Mouse (Mus musculus): ENCODE data around the gene Gpsm1. TPM values are rescaled to one million over a fixed set of nuclear protein-coding genes. Genes with fewer than 3 reads are reported as not detected.

Gpsm1 gene
- total RNA-seq, 2 experiments from 2014 or later: 1.6 to 2.3 TPM

DNA sequence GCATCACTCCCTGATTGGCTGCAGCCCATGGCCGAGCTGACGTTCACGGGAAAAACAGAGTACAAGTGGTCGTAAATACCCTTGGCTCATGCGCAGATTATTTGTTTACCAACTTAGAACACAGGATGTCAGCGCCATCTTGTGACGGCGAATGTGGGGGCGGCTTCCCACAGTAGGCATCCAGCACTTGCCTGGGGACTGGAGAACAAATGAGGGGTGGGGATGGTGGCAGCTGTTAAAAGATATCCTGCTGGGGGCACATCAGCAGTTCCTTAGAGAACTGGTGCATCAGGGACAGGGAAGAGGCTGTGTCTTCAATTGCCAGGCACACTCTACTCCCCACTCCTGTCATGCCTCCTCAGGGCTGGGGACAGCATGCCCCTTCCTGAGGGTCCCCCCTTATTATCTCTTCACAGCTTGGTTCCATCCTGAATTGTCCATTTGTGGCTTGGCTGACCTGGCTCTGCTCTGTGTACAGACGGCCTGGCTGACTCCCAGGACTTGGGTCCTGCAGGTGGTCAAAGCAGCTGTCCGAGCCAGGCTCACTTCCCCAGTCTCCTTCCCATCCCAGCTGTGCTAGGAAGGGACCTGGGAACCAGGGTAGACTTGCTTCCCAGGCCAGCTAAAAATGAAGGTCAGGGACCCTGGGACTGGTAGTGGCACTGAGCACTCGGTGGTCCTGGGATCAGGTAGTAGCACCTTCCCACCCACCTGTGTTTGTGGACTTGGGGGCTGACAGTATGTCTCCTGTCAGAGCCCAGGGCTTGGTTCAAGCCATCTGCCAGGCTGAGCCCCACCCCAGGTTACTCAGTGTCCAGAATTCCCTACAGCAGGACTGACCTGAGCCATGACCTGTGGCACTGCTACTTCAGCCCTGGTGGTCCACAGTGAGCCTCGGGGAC lies 23.2 kb downstream of the Gpsm1 start:
- DNase-seq (ENCODE audit: low spot score): no peak

DNA sequence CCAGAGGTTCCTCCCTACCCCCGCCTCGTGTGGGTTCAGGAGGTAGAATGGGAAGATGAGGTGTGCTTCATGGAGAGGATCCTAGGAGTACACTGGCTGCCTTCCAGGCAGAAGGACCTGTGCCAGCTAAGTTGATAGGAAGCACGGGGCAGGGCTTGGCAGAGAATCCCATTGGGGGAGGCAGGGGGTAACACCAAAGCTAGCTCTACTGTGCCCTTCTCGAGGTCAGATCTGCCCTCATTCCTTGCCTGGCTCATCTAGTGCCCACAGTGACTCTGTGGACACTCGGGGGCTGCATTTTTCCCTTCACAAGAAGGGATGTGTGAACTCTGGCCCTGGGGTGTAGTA lies 23.9 kb downstream of the Gpsm1 start:
- no peak for DNase-seq (ENCODE audit: low spot score)

DNA sequence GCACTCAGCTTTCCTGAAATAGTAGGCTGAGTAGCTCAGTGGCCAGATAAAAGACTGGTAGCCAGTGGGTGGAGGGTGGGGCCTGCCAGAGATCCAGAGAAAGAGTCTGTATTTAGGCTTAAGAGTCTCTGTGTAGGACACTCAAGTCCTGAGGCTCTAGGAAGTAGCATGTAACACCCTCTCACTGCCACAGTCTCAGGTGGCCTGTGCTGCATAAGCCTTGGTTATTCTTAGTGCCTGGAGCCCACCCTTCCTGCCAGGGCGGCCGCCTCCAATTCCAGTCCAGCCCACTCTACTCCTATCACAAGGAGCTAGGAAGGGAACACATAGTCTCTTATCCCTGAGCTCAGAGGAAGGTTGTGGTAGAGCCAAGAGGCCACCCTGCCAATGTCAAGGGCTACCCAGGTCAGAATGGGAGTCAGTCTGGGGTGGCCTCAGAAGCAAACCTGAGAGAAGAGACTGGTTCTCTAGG lies 26.2 kb downstream of the Gpsm1 start:
- no peak for DNase-seq (ENCODE audit: low spot score)

DNA sequence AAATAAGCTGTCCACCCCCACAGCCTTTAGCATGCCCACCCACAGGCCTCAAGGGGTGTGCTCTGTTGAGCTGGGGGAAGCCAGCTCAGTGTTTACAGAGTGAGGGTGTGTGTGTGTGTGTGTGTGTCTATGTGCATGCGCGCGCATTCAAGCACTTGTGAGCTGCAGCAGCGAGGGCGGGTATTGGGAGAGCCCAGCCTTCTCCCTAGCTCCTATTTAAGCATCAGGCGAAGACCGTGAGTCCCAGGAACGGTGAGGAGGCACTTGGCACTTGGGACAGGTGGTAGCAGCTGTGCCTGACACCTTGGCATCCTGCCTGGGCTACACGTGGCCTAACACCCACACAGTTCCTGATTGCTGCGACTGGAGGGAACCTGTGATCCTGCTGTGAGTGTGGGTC lies 26.7 kb downstream of the Gpsm1 start:
- peak; percentile 54 for DNase-seq (ENCODE audit: low spot score)

DNA sequence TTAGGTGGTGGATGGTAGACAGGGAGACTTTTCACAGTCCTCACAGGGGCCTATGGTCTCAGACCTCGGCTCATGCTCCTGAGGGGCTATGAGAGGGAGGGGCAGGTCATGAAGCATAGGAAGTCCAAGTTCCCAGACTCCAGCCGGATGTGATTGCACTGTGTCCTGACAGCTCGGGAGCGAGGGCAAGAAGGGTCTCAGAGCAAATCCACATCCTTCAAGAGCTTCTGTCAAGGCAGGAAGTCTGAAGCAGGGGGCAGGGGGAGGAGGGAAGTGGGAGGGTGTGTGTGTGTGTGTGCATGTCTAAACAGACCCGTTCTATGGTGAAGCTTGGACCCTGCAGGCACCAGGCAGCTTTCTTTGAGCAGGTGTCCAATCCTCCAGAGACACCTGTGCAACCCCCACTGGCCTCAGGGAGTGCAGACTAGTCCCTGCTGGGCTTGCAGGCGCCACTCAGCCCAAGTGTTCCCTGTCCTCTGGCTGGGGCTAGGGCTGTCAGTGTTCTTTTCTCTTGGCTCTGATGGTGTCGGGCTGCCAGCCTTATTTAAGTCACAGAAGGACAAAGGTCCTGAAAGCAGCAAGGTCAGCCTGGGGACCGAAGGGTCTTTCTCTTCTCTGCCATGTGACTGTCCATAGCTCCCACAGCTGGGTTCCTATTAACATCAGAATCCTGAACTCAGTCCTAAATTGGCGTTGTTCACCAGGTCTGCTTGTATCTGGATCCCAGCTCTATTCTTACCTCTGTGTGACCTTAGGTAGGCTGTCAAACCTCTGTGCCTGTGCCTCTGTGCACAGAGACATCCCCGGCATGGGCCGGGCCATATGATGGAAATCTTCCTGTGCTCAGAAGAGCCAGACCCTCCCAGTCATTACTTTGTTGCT lies 27.5 kb downstream of the Gpsm1 start:
- DNase-seq (ENCODE audit: low spot score): no peak

DNA sequence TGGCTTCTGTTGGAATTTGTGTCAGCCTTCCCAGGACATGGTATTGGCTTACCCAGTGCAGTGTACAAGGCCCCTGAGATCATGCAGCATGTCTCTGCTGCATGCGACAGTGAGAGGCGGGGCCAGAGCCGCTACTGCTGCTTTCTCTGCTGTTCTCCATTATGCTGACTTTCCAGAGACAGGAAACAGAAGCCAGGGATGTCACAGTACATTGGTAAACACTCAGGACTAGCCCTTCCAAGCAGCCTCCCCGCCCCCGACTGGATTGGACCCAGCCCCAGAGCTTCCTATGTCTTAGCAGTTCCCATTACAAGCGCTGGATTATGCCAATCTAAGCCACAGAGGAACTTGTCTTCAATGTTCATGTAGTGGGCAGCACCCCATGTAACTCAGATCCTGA lies 32.9 kb downstream of the Gpsm1 start:
- DNase-seq (ENCODE audit: low spot score): no peak

DNA sequence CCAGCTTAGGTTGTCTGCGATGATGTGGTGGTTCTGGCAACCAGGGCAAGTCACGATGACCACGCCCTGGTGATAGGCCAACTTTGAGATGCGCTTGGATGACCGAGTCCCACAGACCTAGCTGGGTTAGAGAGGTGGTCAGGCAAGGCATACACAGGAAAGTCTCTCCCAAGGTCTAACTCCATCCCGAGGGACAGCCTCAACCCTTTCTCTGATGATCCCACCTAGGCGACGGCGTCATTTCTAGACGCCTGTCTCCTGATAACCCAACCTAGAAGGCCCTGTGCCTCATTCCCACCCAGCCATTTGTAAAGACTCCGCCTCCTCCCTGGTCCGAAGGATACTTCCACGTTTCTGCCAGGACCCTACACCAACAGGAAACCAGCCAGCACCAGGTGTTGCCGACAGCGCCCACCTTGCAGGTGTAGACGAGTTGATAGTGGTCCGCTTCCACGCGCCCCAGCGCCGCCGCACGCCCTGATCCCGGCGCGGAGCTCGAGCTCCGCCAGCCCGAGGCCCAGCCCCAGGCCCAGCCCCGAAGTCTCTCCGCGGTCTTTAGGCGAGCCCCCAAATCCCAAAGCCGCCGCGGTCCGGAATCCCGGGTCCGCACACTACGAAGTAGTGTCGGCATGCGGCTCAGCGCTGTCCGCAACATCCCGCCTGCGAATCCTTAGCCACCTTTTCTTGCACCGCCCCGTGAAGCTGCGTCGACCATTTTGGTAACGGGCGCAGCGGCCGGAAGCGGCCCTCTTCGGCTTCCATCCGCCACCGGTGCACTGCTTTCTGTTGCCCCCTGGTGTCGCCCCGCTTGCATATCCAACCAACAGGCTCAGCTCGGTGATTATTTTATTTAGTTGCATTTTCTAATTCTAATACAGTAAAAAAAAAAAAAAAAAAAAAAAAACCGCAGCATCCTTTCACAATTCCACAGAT lies 36.3 kb downstream of the Gpsm1 start, which contains the start of gene Dnlz:
Gene Dnlz (minus strand): TSS at position 753 of the 933 bp plus-strand sequence.
- DNase-seq (ENCODE audit: low spot score): peak; percentile 94

DNA sequence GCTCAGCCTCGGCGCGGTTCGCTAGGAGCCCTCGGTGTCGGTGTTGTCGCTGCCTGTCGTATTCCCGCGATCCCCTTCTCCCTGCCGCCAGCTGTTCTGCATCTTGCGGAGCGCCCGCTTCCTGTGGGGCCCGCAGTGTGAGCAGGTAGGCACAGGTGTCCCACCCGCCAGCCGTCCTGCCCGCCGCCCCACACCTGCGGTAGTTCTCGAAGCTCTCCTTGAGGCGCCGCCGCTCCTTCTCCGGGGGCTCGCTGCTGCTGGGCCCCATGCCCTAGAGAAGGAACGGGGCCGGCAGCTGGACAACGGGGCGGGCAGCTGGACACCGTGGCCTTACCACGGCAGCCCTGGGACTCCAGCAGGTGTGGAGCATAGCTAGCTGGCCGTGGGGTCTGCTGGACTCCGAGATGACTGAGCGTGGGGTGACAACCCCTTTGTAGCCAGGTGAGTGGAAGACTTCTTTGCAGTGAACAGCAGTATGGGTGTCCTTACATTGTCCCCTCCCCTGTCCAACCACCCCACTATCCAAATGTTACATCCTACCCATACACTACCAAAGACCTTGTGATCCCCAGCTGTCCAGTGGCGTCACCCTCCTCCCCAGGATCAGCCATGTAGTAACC lies 37.1 kb downstream of the Gpsm1 start:
- no peak for DNase-seq (ENCODE audit: low spot score)

DNA sequence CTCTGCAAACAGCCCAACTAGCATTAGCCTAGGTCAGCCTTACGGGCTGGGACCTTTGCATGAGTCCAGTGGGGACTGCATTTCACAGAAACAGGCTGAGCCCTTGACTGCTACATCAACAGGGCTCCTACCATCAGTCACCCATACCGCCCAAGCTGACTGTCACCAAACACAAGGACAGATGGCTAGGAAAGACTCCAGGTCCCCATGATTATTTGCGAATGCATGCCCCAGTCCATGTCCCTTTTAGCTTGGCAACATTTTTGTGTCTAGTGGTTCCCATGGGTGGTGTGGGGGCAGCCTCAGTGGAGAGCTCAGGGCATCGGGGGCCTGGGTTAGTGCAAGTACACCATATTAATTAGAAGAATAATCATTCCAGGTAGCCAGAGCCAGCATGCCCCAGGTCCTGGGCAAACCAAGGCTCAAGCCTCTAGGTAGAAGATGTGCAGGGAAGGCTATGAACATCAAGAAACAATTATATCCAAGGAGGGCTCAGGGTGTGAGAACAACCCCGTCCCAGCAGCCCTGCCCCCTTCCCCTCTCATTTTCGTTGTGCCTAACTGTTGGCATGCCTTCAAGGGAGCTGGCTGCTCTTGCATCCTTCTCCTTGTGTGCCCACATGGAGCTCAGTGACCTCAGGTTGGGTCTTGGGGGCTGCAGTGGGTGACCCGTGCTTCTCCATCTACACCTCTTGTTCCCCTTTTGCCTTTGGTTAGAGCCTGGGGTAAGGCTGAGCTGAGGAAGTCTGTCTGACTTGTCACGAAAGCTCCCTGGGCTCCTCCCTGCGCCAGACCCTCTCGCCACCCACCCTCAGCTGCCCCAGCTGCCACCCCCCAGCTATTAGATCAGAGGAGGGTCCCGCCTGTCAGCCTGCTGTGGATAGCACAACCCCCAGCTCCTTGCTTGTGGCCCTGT lies 38.0 kb downstream of the Gpsm1 start:
- DNase-seq (ENCODE audit: low spot score): no peak

DNA sequence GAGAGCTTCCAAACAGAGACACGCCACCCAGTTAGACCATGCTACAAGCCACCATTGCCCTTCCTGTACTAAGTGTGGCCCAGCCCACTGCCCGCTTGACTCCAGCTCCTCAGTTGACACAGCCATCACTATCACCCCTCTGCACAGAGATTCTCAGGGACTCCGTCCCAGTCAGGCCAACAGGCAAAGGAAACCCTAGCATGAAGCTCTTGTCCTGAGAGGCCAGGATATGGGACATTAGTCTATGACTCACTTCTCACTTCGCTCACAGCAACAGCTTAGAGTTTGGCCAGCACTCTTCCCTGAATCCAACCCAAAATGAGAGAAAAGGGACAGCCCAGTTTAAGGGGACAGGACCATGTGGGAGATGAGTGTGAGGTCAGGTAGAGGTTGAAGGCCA lies 39.1 kb downstream of the Gpsm1 start:
- DNase-seq (ENCODE audit: low spot score): no peak

DNA sequence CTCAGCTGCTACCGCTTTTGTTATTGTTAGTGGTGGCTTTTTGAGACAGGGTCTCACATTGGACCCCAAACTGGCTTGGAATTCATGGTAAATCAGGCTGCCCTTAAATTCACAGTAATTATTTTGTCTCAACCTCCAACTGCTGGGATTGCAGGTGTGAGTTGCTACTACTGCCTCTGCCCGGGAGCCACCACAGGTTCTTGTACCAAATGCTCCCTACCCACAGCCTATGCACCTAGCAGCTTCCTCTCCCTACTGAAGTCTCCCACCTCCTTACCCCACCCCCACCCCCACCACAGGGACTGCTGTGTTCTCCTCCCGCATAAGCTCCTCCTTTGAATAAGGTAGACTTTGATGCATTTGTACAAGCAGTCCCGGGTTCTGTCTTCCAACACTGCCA lies 40.9 kb downstream of the Gpsm1 start:
- no peak for DNase-seq (ENCODE audit: low spot score)

DNA sequence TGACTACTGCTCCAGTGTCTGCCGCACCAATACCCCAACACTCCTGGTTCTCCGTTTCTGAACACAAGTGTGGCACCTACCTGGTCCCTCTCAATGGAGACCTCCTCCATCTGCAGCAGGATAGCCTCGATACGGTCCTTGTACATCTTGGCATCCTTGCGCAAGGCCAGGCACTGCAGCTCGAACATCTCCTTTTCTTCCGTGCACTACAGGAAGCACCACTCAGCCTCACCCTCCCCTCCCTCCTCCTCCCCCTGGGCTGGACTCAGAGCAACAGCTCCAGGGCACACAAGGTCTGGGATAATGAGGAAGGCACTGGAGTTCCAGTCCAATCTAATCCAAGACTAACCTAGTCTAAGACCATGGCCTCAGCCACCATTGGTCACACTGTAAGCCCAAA lies 41.4 kb downstream of the Gpsm1 start:
- no peak for DNase-seq (ENCODE audit: low spot score)

DNA sequence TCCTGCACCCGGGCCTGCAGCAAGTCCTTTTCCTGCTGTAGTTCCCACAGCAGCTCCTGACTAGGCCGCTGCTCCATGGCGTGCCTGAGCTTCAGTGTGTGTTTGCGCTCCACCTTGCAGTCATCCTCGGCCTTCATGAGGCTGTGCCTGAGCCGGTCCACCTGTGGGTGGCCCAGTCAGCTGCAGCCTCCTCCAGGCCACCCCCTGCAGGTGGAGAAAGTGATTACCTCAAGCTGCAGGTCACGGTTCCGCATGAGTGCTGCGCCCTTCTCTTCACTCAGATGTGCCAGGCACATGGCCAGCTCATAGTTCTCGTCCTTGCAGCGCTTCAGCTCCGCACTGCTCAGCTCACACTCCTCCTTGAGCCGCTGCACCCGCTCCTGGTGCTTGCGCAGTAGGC lies 42.2 kb downstream of the Gpsm1 start:
- no peak for DNase-seq (ENCODE audit: low spot score)

DNA sequence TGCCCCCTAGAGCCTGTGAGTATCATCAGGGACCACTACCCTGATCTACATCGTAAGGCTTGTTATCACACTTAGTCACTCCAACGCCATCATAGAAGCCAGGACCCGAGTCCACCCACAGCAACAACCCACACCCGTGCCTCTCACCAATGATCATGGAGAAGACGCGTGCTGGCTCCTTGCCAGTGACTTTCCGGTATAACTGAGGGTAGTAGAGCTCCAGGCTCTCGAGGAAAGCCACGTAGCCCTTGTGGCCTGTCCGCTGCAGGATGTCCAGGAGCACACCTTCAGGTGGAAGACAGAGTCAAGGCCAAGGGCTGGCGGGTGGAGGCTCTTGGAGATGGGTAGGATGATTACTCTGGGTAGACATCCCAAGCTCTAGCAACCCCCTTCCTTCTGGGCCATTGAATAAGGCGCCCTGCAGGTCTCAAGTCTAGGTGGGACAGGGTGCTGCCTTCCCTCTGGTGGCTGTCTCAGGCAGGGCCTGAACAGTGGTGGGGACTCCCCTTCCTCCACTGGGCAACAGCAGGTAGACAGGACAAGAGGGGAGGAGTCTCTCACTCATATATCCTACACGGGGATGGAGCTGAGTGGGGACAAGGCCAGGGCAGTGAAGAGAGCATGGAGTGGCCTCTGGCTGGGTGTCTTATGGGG lies 43.5 kb downstream of the Gpsm1 start:
- DNase-seq (ENCODE audit: low spot score): no peak

DNA sequence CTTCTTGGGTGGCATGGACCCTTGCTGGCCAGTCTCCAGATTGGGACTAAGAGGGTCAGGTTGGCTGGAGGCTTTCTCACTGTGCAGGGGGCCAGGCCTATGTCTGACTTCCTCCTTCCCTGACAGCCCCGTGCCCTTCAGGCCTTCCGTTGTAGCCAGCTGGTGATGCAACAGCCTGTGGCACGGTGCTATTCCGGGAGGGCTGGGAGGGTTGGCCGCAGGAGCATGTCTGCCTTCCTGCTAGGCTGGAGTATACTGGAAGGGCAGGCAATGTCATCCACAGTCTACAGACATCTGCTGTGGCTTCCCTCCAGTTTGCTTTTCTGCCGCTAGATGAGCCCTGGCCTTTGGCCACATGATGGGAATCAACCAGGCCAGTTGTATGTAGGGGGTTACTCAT lies 44.7 kb downstream of the Gpsm1 start:
- DNase-seq (ENCODE audit: low spot score): peak; percentile 46

DNA sequence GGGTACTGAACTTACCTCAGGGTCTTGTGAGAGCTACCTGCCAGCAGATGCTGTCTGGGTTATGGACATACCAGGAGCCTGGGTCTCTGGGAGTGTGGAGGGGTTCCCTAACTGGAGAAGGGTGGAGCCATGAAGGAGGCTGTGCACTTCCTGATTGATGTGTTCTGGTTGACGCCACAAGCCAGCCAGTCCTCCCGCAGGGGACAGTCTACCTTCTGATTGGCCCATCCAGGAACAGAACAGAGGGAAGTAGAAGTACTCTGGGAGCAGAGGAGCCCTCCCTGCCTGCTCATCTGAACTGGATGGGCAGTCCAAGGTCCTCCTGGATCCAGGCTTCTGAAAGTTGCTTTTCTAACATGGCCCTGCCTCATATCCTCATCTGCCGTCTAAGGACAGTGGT lies 45.5 kb downstream of the Gpsm1 start, which contains the start of gene Card9:
Gene Card9 (minus strand): TSS at position 147 of the 400 bp plus-strand sequence.
- no peak for DNase-seq (ENCODE audit: low spot score)

DNA sequence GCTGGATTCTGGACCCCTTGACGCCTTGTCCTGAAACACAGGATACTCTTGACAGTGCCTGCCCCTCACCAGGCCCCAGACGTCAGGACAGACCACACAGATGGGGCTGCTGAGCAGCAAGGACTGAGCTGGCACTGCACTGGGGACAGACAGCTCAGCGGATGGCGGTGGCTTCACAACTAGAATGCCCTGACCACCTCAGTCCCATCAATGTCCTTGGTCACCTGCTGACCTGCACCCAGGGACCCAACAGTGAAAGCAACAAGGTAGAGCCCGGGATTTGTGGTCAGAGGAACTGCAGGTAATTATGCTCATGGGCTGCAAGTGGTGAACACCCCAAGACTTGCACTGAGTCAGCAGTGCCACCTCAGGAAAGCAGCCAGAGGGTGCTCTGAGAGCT lies 47.7 kb downstream of the Gpsm1 start:
- DNase-seq (ENCODE audit: low spot score): no peak

DNA sequence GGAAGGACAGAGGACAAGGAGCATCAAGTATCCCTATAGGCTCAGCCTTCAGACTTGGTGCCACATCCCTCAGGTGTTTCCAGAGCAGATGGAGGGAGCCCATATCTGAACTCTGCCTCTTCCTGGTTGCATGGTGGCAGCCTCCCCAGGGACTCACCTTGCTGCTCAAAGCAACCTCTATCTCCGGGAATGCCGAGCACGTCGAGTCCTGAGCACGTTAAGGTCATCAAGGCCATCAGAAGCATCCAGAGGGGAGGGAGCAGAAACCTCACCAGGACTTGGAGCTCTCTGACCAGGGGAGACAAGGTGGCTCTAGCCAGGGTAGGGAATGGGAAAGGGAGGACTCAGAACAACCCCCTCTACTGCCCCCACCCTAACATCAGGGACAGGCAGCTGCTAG lies 48.2 kb downstream of the Gpsm1 start:
- DNase-seq (ENCODE audit: low spot score): no peak
